Mouse (Mus musculus): Measurements from ENCODE around the gene Olfr872.
"Not testable (repeated sequence)": the region's sequence is repeated elsewhere in the genome, so short reads cannot be mapped to it uniquely, and the experiment has no call there.

The Olfr872 gene

GRCm38 (mm10) chr9:20236819-20237218 is at the start of gene Olfr872:
Gene Olfr872, plus strand, starts transcription at chr9:20237119.
- no peak for DNase-seq

- DNase-seq = no peak
Observed at GRCm38 (mm10) chr9:20202131-20202530, 34.8 kb upstream of the Olfr872 start.

- DNase-seq = not testable (repeated sequence)
Observed at GRCm38 (mm10) chr9:20203413-20203984, 33.4 kb upstream of the Olfr872 start.

- no peak for DNase-seq
Observed at GRCm38 (mm10) chr9:20210812-20211211, 26.1 kb upstream of the Olfr872 start.

- DNase-seq = no peak
Observed at GRCm38 (mm10) chr9:20211477-20211876, 25.4 kb upstream of the Olfr872 start.

- DNase-seq = no peak
Observed at GRCm38 (mm10) chr9:20211907-20212306, 25.0 kb upstream of the Olfr872 start, which contains the start of gene Olfr871. Gene Olfr871, plus strand, starts transcription at chr9:20212207.

GRCm38 (mm10) chr9:20237378-20237777 is 459 bp downstream of the Olfr872 start:
- no peak for DNase-seq

GRCm38 (mm10) chr9:20282051-20282450 is 45.1 kb downstream of the Olfr872 start, which contains the start of gene Olfr39:
Gene Olfr39, plus strand, starts transcription at chr9:20282351.
- DNase-seq = no peak

GRCm38 (mm10) chr9:20295562-20295961 is 58.6 kb downstream of the Olfr872 start:
- DNase-seq = not testable (repeated sequence)

GRCm38 (mm10) chr9:20298232-20298631 is 61.3 kb downstream of the Olfr872 start, which contains the start of gene Olfr873:
Gene Olfr873, plus strand, starts transcription at chr9:20298532.
- DNase-seq = no peak
